ENCODE assay signal across 9 mouse cellular contexts in genomic region chr10:68897524-68897923, GRCm38 (mm10).
DNase-seq lines count a peak whose midpoint lies in the region; ATAC-seq lines count a peak whose summit lies in the region.
"Had no signal": no experiment of that assay in that cellular context is flagged by ENCODE, and none has a peak within 500 bp of the region (broad histone marks: within the 10 kb centered on the region; RNA-seq: fewer than 3 reads in every experiment).

No protein-coding gene starts in this region.

- H3K4me3 ChIP-seq in limb, embryonic 13.5 days: no peak overlapping the region
- H3K4me3 ChIP-seq in limb, embryonic 10.5 days: no peak overlapping the region
- H3K4me3 ChIP-seq: liver, embryonic 15.5 days had no signal

- no peak overlapping the region for H3K9ac ChIP-seq in limb, embryonic 13.5 days
- H3K9ac ChIP-seq: liver, embryonic 15.5 days had no signal

- H3K36me3 ChIP-seq in limb, embryonic 13.5 days: no peaks in the 10 kb centered on the region
- H3K36me3 ChIP-seq in limb, embryonic 10.5 days: no peaks in the 10 kb centered on the region
- H3K36me3 ChIP-seq: liver, embryonic 15.5 days had no signal

- H3K27me3 ChIP-seq in limb, embryonic 13.5 days: no peaks in the 10 kb centered on the region
- no peaks in the 10 kb centered on the region for H3K27me3 ChIP-seq in limb, embryonic 10.5 days (ENCODE audit: low read depth, poor library complexity, severe bottlenecking)
- H3K27me3 ChIP-seq: liver, embryonic 15.5 days had no signal

- peak; percentile 61; the same call in 1 of the 2 replicates for ATAC-seq in limb, embryonic 13.5 days (ENCODE audit: low FRiP score, low read depth)

- H3K4me1 ChIP-seq in limb, embryonic 13.5 days: peaks cover 11% of the 10 kb centered on the region
- no peaks in the 10 kb centered on the region for H3K4me1 ChIP-seq in limb, embryonic 10.5 days
- H3K4me1 ChIP-seq: liver, embryonic 15.5 days had no signal

- DNase-seq in adrenal gland, postnatal 10 days: peak; percentile 57
- no peak for DNase-seq in adrenal gland, adult 18-20 months (ENCODE audit: low spot score in 2 of 2)
- no peak for DNase-seq in limb, embryonic 10.5 days (ENCODE audit: low spot score)
- DNase-seq in kidney, postnatal 36 days: peak; percentile 50 to 62
- DNase-seq in thymus, postnatal 10 days (ENCODE audit: low spot score in 2 of 2): no peak
- DNase-seq in embryo, embryonic 11 days: no peak
- DNase-seq in natural killer cell, adult 2 months (ENCODE audit: low spot score in 2 of 2): no peak

- peak overlapping the region; percentile 44; the same call in 1 of the 2 replicates for H3K27ac ChIP-seq in limb, embryonic 13.5 days
- no peak overlapping the region for H3K27ac ChIP-seq in limb, embryonic 10.5 days
- H3K27ac ChIP-seq: liver, embryonic 15.5 days had no signal

- H3K9me3 ChIP-seq in limb, embryonic 13.5 days: no peaks in the 10 kb centered on the region
- H3K9me3 ChIP-seq in limb, embryonic 10.5 days (replicated peaks): no peaks in the 10 kb centered on the region
- H3K9me3 ChIP-seq: liver, embryonic 15.5 days had no signal

- 47% methylated on average over 3 of the region's 3 CpGs for WGBS in limb, embryonic 13.5 days
- 90% methylated on average over 3 of the region's 3 CpGs for WGBS in limb, embryonic 10.5 days

- no peak overlapping the region for H3K4me2 ChIP-seq in limb, embryonic 13.5 days (replicated peaks)
- H3K4me2 ChIP-seq: liver, embryonic 15.5 days had no signal

Comparison
In these comparisons a context has a peak if more than half of its experiments do, and no peak if none do; other contexts are left out.
1. DNase-seq: peak in adrenal gland, postnatal 10 days (single experiment) and kidney, postnatal 36 days (2 of 2); none in adrenal gland, adult 18-20 months (0 of 2), limb, embryonic 10.5 days (single experiment), thymus, postnatal 10 days (0 of 2), embryo, embryonic 11 days (single experiment) and natural killer cell, adult 2 months (0 of 2).